Mouse (Mus musculus) CD4-positive, CD25-positive, alpha-beta regulatory T cell, adult 2 months (primary cell): Measurements from ENCODE around the gene Gucy2e.
A peak's percentile ranks its signal among the peaks of the same experiment; 100 is the strongest.

ENCODE experiments used
- DNase-seq: peaks from one replicate; pipeline ENCODE4 v3.0.0-alpha.2; 2012; ENCODE audit warnings: low read depth, low spot score

Gucy2e gene

DNA sequence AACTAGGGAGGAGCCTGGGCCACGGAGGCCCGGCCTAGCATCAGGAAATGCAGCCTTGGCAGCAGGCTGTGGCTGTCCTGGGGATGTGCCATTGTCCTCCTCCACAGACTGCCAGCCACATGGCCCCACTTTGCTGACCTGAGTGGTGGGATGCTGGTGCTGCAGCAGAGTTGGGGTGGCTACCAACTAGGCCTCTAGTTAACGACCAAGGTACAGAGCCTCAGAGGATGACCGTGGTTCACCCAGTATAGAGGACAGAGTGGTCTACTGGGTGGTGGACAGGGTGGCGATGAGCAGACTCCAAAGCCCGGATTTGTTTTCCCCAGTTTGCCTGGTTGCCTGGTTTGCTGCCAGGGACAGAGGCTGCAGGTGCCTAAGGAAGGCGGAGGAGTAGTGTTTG, 62.1 kb downstream of the Gucy2e start:
- no peak for DNase-seq

DNA sequence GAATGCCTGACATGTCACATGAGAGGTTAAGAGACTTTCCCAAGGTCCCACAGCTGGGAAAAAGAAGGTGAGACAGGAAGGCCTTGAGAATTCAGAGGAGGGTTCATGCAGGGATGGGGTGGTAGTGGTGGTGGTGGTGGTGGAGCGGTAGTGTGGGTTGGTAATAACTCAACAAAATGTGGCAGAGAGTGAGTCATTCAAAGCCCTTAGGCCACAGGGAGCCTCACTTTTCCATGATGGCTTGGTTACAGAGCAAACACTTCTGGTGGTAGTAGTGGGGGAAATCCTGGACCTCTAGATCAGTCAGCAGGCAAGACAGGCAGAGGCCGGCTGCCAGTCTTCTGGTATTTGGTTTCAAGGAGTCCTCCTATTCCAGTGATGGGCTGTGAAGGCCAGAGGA, 64.2 kb downstream of the Gucy2e start:
- no peak for DNase-seq

DNA sequence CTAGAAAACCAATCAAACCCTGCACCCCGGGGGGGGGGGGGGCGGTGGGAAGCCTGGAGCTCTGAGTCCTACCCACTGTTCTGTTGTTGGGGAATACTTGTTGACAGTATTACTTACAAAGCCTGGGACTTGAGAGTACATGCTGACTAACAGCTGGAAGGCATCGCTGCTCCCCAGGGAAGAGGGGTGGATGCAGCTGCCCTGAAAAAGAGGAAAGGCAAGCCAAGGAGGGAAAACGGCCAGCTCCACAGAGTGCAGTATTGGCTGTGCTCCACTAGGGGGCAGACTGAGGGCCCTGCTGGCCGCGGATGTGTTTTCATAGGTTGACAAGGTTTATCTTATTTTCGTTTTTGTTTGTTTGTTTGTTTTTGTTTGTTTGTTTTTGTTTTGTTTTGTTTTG, 65.2 kb downstream of the Gucy2e start:
- peak; percentile 62 for DNase-seq

DNA sequence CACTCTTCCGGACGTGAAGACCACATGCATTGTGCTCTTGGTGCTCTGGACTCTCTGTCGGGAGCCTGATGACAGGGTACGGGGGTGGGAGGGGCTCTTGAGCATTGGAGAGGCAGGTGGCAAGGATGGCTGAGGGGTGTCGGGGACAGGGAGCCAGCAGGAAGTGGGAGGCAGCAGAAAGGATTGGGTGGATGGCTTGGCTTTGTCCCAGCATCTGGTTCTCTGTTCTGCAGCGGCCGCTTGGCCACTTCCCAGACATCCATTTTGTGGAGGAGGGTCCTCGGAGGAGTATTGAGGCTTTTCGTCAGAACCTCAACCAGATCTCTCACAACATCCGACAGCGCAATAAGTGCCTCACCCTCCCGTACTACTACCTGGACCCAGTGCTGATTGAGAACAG, 67.5 kb downstream of the Gucy2e start:
- no peak for DNase-seq
